Mouse (Mus musculus): ENCODE data around the gene Ncoa3.
"Not testable (repeated sequence)": the region's sequence is repeated elsewhere in the genome, so short reads cannot be mapped to it uniquely, and the experiment has no call there.

The Ncoa3 gene

GRCm38 (mm10) chr2:165992270-165993172, at the start of gene Ncoa3:
TSS of gene Ncoa3 (plus strand) at chr2:165992636.
- DNase-seq, result peak; percentile 89 to 93

- DNase-seq, result no peak
These were observed 49.3 kb upstream of the Ncoa3 start for GRCm38 (mm10) chr2:165943113-165943512.

- DNase-seq, result no peak
These were observed 47.7 kb upstream of the Ncoa3 start for GRCm38 (mm10) chr2:165944576-165945351.

GRCm38 (mm10) chr2:165946046-165946564, 46.3 kb upstream of the Ncoa3 start:
- DNase-seq, result no peak

- no peak for DNase-seq
These were observed 44.4 kb upstream of the Ncoa3 start for GRCm38 (mm10) chr2:165948007-165948406.

- DNase-seq, result not testable (repeated sequence)
These were observed 43.7 kb upstream of the Ncoa3 start for GRCm38 (mm10) chr2:165948785-165949184.

- DNase-seq, result no peak
These were observed 42.7 kb upstream of the Ncoa3 start for GRCm38 (mm10) chr2:165949719-165950118.

- DNase-seq, result no peak
These were observed 40.9 kb upstream of the Ncoa3 start for GRCm38 (mm10) chr2:165951432-165952068.

- peak; percentile 66 to 67 for DNase-seq
These were observed 37.6 kb upstream of the Ncoa3 start for GRCm38 (mm10) chr2:165954872-165955271.

GRCm38 (mm10) chr2:165955386-165955785, 37.0 kb upstream of the Ncoa3 start:
- DNase-seq, result no peak

- no peak for DNase-seq
These were observed 36.2 kb upstream of the Ncoa3 start for GRCm38 (mm10) chr2:165956096-165956740.

GRCm38 (mm10) chr2:165957257-165957828, 35.1 kb upstream of the Ncoa3 start:
- no peak for DNase-seq

GRCm38 (mm10) chr2:165958556-165958955, 33.9 kb upstream of the Ncoa3 start:
- no peak for DNase-seq

- no peak for DNase-seq
These were observed 31.7 kb upstream of the Ncoa3 start for GRCm38 (mm10) chr2:165960695-165961094.

- no peak for DNase-seq
These were observed 29.6 kb upstream of the Ncoa3 start for GRCm38 (mm10) chr2:165962824-165963223.

GRCm38 (mm10) chr2:165964121-165964520, 28.3 kb upstream of the Ncoa3 start:
- no peak for DNase-seq

GRCm38 (mm10) chr2:165967076-165967475, 25.4 kb upstream of the Ncoa3 start:
- DNase-seq, result no peak

- DNase-seq, result no peak
These were observed 24.4 kb upstream of the Ncoa3 start for GRCm38 (mm10) chr2:165967823-165968555.

GRCm38 (mm10) chr2:165968876-165969275, 23.6 kb upstream of the Ncoa3 start:
- peak; percentile 67 to 73 for DNase-seq

GRCm38 (mm10) chr2:165969391-165969790, 23.0 kb upstream of the Ncoa3 start:
- peak in 1 of 2 experiments; percentile 40 for DNase-seq

GRCm38 (mm10) chr2:165969961-165970360, 22.5 kb upstream of the Ncoa3 start:
- no peak for DNase-seq
